In genomic region chr19:56999781-57000180, GRCm38 (mm10) we compare ENCODE assay signal across 21 mouse cellular contexts. TPM values are rescaled to one million over a fixed set of nuclear protein-coding genes. Genes with fewer than 3 reads are reported as not detected.
DNase-seq lines count a peak whose midpoint lies in the region; ATAC-seq and TF ChIP-seq lines count a peak whose summit lies in the region.
"Had no signal": no experiment of that assay in that cellular context is flagged by ENCODE, and none has a peak within 500 bp of the region (broad histone marks: within the 10 kb centered on the region; RNA-seq: fewer than 3 reads in every experiment).

No protein-coding gene starts in this region.

- no peak overlapping the region for H3K9ac ChIP-seq in embryonic facial prominence, embryonic 13.5 days
- H3K9ac ChIP-seq: forebrain, embryonic 12.5 days; liver, embryonic 13.5 days; lung, embryonic 15.5 days; midbrain, embryonic 13.5 days had no signal

- H3K4me2 ChIP-seq in embryonic facial prominence, embryonic 13.5 days = no peak overlapping the region
- H3K4me2 ChIP-seq: forebrain, embryonic 12.5 days; heart, embryonic 11.5 days; liver, embryonic 13.5 days; lung, embryonic 15.5 days; midbrain, embryonic 13.5 days had no signal

- WGBS in kidney, adult 2 months = 71% methylated on average over 2 of the region's 2 CpGs
- 68% methylated on average over 2 of the region's 2 CpGs for WGBS in embryonic facial prominence, embryonic 13.5 days
- 83% methylated on average over 2 of the region's 2 CpGs for WGBS in limb, embryonic 10.5 days

- H3K4me3 ChIP-seq in kidney, adult 2 months (ENCODE audit: insufficient read depth, low read depth, low read length) = no peak overlapping the region
- no peak overlapping the region for H3K4me3 ChIP-seq in embryonic facial prominence, embryonic 13.5 days
- H3K4me3 ChIP-seq in limb, embryonic 10.5 days = no peak overlapping the region
- H3K4me3 ChIP-seq: forebrain, embryonic 12.5 days; liver, embryonic 13.5 days; lung, embryonic 15.5 days; midbrain, embryonic 13.5 days had no signal

- no peak for TF ChIP-seq POLR2A in kidney, adult 2 months (IDR thresholded peaks at IDR 0.05; ENCODE audit: low read depth, low read length)

- H3K27ac ChIP-seq in kidney, adult 2 months (ENCODE audit: insufficient read depth, low read depth, low read length) = no peak overlapping the region
- H3K27ac ChIP-seq in embryonic facial prominence, embryonic 13.5 days = peak overlapping the region; percentile 89; the same call in 1 of the 2 replicates
- H3K27ac ChIP-seq in limb, embryonic 10.5 days = peak overlapping the region; percentile 46; the same call in 1 of the 2 replicates
- H3K27ac ChIP-seq: kidney, postnatal 0 days; liver, embryonic 13.5 days; lung, embryonic 15.5 days; macrophage; midbrain, embryonic 13.5 days had no signal

- no peaks in the 10 kb centered on the region for H3K27me3 ChIP-seq in kidney, adult 2 months (replicated peaks; ENCODE audit: control insufficient read depth, insufficient read depth, low read length)
- no peaks in the 10 kb centered on the region for H3K27me3 ChIP-seq in embryonic facial prominence, embryonic 13.5 days
- 0 out of 2 replicates have a peak, but pooled peaks cover 4% of the 10 kb centered on the region for H3K27me3 ChIP-seq in limb, embryonic 10.5 days (ENCODE audit: low read depth, poor library complexity, severe bottlenecking)
- H3K27me3 ChIP-seq: CH12.LX; forebrain, embryonic 12.5 days; liver, embryonic 13.5 days; lung, embryonic 15.5 days had no signal

- DNase-seq in adrenal gland, postnatal 14 days = peak; percentile 2
- DNase-seq in adrenal gland, adult 18-20 months (ENCODE audit: low spot score in 2 of 2) = no peak
- peak; percentile 11 for DNase-seq in kidney, adult 11 months
- DNase-seq in kidney, adult 2 months = no peak
- DNase-seq in limb, embryonic 10.5 days (ENCODE audit: low spot score) = no peak
- DNase-seq in thymus, postnatal 36 days = no peak
- DNase-seq: gastrocnemius, postnatal 36 days; heart, postnatal 14 days; layer of hippocampus, postnatal 36 days; liver, embryonic 13.5 days; retina, postnatal 1 day had no signal

- no peaks in the 10 kb centered on the region for H3K9me3 ChIP-seq in embryonic facial prominence, embryonic 13.5 days
- H3K9me3 ChIP-seq in limb, embryonic 10.5 days (replicated peaks) = no peaks in the 10 kb centered on the region
- H3K9me3 ChIP-seq: forebrain, embryonic 12.5 days; liver, embryonic 13.5 days; lung, embryonic 15.5 days; midbrain, embryonic 13.5 days had no signal

- H3K4me1 ChIP-seq in kidney, adult 2 months (ENCODE audit: control insufficient read depth, insufficient read depth, low read length) = peaks cover 20% of the 10 kb centered on the region
- H3K4me1 ChIP-seq in embryonic facial prominence, embryonic 13.5 days = peaks cover 58% of the 10 kb centered on the region
- peaks cover 52% of the 10 kb centered on the region for H3K4me1 ChIP-seq in limb, embryonic 10.5 days
- H3K4me1 ChIP-seq: liver, embryonic 13.5 days had no signal

- no peak for ATAC-seq in embryonic facial prominence, embryonic 13.5 days (ENCODE audit: insufficient number of reproducible peaks, insufficient read depth, low FRiP score, low TSS enrichment, low read depth)
- ATAC-seq in megakaryocyte, adult 5-6 weeks (ENCODE audit: poor library complexity, severe bottlenecking) = no peak
- ATAC-seq: intestine, embryonic 16.5 days; midbrain, embryonic 13.5 days had no signal

- no peak for TF ChIP-seq CTCF in kidney, adult 2 months (conservative IDR thresholded peaks at IDR 0.05; ENCODE audit: insufficient read depth, insufficient read length, low read depth, low read length)

- no peaks in the 10 kb centered on the region for H3K36me3 ChIP-seq in kidney, adult 2 months (ENCODE audit: control insufficient read depth, insufficient read depth, low read length)
- H3K36me3 ChIP-seq in embryonic facial prominence, embryonic 13.5 days = no peaks in the 10 kb centered on the region
- no peaks in the 10 kb centered on the region for H3K36me3 ChIP-seq in limb, embryonic 10.5 days
- H3K36me3 ChIP-seq: forebrain, embryonic 12.5 days; liver, embryonic 13.5 days; lung, embryonic 15.5 days; midbrain, embryonic 13.5 days had no signal

RNA-seq across cellular contexts. Expression of gene Afap1l2, which starts 8.2 kb away (rescaled TPM):
- 15.2 and 17.3 TPM in 2 replicates for total RNA-seq in adrenal gland, postnatal 14 days (2021)
- total RNA-seq in adrenal gland, adult 18-20 months (2021) = 10 to 100 TPM; 36.0 to 43.6 TPM
- 9.2 and 10.1 TPM in 2 replicates for polyA plus RNA-seq in kidney, adult 2 months (2012; rRNA removed)
- polyA plus RNA-seq in embryonic facial prominence, embryonic 13.5 days (2015; fragmentation: Nextera tagmentation; extraction: Ambion mirVana) = 8.1 and 9.3 TPM in 2 replicates
- polyA plus RNA-seq in limb, embryonic 10.5 days (2016; fragmentation: Nextera tagmentation; extraction: Ambion mirVana) = 0.51 and 1.1 TPM in 2 replicates
- total RNA-seq in megakaryocyte, adult 5-6 weeks (2015) = not detected in 2 replicates
- not detected in 2 replicates for total RNA-seq in megakaryocyte, adult 5-6 weeks (2017)
- polyA plus RNA-seq: macrophage had no signal

Comparison
In these comparisons a context has a peak if more than half of its experiments do, and no peak if none do; other contexts are left out.
1. DNase-seq: peak in adrenal gland, postnatal 14 days (single experiment) and kidney, adult 11 months (single experiment); none in adrenal gland, adult 18-20 months (0 of 2), kidney, adult 2 months (single experiment), limb, embryonic 10.5 days (single experiment) and thymus, postnatal 36 days (0 of 2).
2. RNA of gene Afap1l2, which starts 8.2 kb away (total RNA-seq): 36.0 to 43.6 TPM in adrenal gland, adult 18-20 months and 15.2 to 17.3 TPM in adrenal gland, postnatal 14 days; not detected in megakaryocyte, adult 5-6 weeks; every median in the first group is over 10 times any median in the second.